In genomic region chr8:105270916-105271186, GRCm38 (mm10) we compare ENCODE assay signal across 11 mouse cellular contexts. TPM values are rescaled to one million over a fixed set of nuclear protein-coding genes. Genes with fewer than 3 reads are reported as not detected.
DNase-seq lines count a peak whose midpoint lies in the region; ATAC-seq and TF ChIP-seq lines count a peak whose summit lies in the region.
"Had no signal": no experiment of that assay in that cellular context is flagged by ENCODE, and none has a peak within 500 bp of the region (broad histone marks: within the 10 kb centered on the region; RNA-seq: fewer than 3 reads in every experiment).

No protein-coding gene starts in this region.

- H3K27me3 ChIP-seq in lung, postnatal 0 days (replicated peaks; ENCODE audit: insufficient read depth, low read length) = peaks cover 53% of the 10 kb centered on the region
- H3K27me3 ChIP-seq in hindbrain, embryonic 11.5 days (ENCODE audit: control insufficient read depth, insufficient read depth, low read length) = peaks cover 93% of the 10 kb centered on the region

- H3K9ac ChIP-seq in lung, postnatal 0 days (replicated peaks; ENCODE audit: low read depth) = no peak overlapping the region
- H3K9ac ChIP-seq in hindbrain, embryonic 11.5 days (ENCODE audit: low read depth, low read length) = no peak overlapping the region

- no peak for TF ChIP-seq EP300 in lung, postnatal 0 days (IDR thresholded peaks at IDR 0.05)

- WGBS in lung, postnatal 0 days = 20% methylated on average over 9 of the region's 11 CpGs
- WGBS in hindbrain, embryonic 11.5 days = 3% methylated on average over 11 of the region's 11 CpGs

- TF ChIP-seq CTCF in lung, postnatal 0 days (IDR thresholded peaks at IDR 0.05) = peak; percentile 11; the same call in 1 of the 2 replicates

- H3K4me2 ChIP-seq in lung, postnatal 0 days (replicated peaks; ENCODE audit: low read depth, low read length) = no peak overlapping the region
- no peak overlapping the region for H3K4me2 ChIP-seq in hindbrain, embryonic 11.5 days (replicated peaks; ENCODE audit: low read depth, low read length)

- H3K4me1 ChIP-seq in lung, postnatal 0 days (ENCODE audit: insufficient read depth, low read depth, low read length) = peaks cover 17% of the 10 kb centered on the region
- H3K4me1 ChIP-seq in hindbrain, embryonic 11.5 days (replicated peaks; ENCODE audit: control insufficient read depth, insufficient read depth, low read length) = peaks cover 14% of the 10 kb centered on the region

- DNase-seq in cerebellum, adult 8-10 months = peak; percentile 20
- DNase-seq in cerebellum, postnatal 10 days = no peak
- DNase-seq in lung, postnatal 0 days (ENCODE audit: low spot score) = no peak
- DNase-seq in lung, postnatal 25 days (ENCODE audit: low spot score) = no peak
- DNase-seq in hindbrain, embryonic 11.5 days (ENCODE audit: low spot score) = peak; percentile 36
- peak; percentile 42 for DNase-seq in naive thymus-derived CD4-positive, alpha-beta T cell, adult 2 months (ENCODE audit: low read depth)
- no peak for DNase-seq in embryo, embryonic 11 days
- DNase-seq in gastrocnemius, postnatal 10 days = no peak
- DNase-seq: cerebellum, adult 11 months; kidney, adult 2 months had no signal

- H3K36me3 ChIP-seq in lung, postnatal 0 days (ENCODE audit: insufficient read depth, low read length) = no peaks in the 10 kb centered on the region
- H3K36me3 ChIP-seq in hindbrain, embryonic 11.5 days (ENCODE audit: control insufficient read depth, insufficient read depth, low read length) = no peaks in the 10 kb centered on the region

- H3K9me3 ChIP-seq in lung, postnatal 0 days (ENCODE audit: low read length) = no peaks in the 10 kb centered on the region
- no peaks in the 10 kb centered on the region for H3K9me3 ChIP-seq in hindbrain, embryonic 11.5 days (ENCODE audit: control insufficient read depth, low read length)

- no peak for ATAC-seq in lung, postnatal 0 days
- ATAC-seq in hindbrain, embryonic 11.5 days (ENCODE audit: low FRiP score) = no peak

- no peak overlapping the region for H3K4me3 ChIP-seq in lung, postnatal 0 days (ENCODE audit: low read depth, low read length)
- H3K4me3 ChIP-seq in hindbrain, embryonic 11.5 days (ENCODE audit: low read depth, low read length) = no peak overlapping the region

- H3K27ac ChIP-seq in lung, postnatal 0 days (ENCODE audit: low read length) = no peak overlapping the region
- H3K27ac ChIP-seq in hindbrain, embryonic 11.5 days (ENCODE audit: low read depth, low read length) = no peak overlapping the region

RNA-seq across cellular contexts. Expression of gene Hsf4, which starts 1.2 kb away (rescaled TPM):
- polyA plus RNA-seq in lung, postnatal 0 days (2015; fragmentation: Nextera tagmentation; extraction: Ambion mirVana) = 1.7 and 2.0 TPM in 2 replicates
- polyA plus RNA-seq in hindbrain, embryonic 11.5 days (2014; fragmentation: Nextera tagmentation; extraction: Ambion mirVana) = 0.21 and 0.52 TPM in 2 replicates
- under 1 TPM; 0.42 to 0.70 TPM for total RNA-seq in gastrocnemius, postnatal 10 days (2021)
- total RNA-seq: monocyte, adult 5-6 weeks had no signal

RNA-seq across cellular contexts. Expression of gene Nol3, which starts 5.1 kb away (rescaled TPM):
- polyA plus RNA-seq in lung, postnatal 0 days (2015; fragmentation: Nextera tagmentation; extraction: Ambion mirVana) = 1.3 and 1.5 TPM in 2 replicates
- 2.7 and 3.1 TPM in 2 replicates for polyA plus RNA-seq in hindbrain, embryonic 11.5 days (2014; fragmentation: Nextera tagmentation; extraction: Ambion mirVana)
- 10 to 100 TPM; 22.3 to 22.8 TPM for total RNA-seq in gastrocnemius, postnatal 10 days (2021)
- total RNA-seq: monocyte, adult 5-6 weeks had no signal

RNA-seq across cellular contexts. Expression of gene Fbxl8, which starts 6.4 kb away (rescaled TPM):
- 6.0 and 6.6 TPM in 2 replicates for polyA plus RNA-seq in lung, postnatal 0 days (2015; fragmentation: Nextera tagmentation; extraction: Ambion mirVana)
- polyA plus RNA-seq in hindbrain, embryonic 11.5 days (2014; fragmentation: Nextera tagmentation; extraction: Ambion mirVana) = 0.78 and 1.4 TPM in 2 replicates
- total RNA-seq in gastrocnemius, postnatal 10 days (2021) = 1 to 10 TPM in 1 of 2 experiments, under 1 TPM in 1; 0.85 to 1.6 TPM
- total RNA-seq: monocyte, adult 5-6 weeks had no signal

RNA-seq across cellular contexts. Expression of gene Tradd, which starts 6.4 kb away (rescaled TPM):
- polyA plus RNA-seq in lung, postnatal 0 days (2015; fragmentation: Nextera tagmentation; extraction: Ambion mirVana) = 35.5 and 35.8 TPM in 2 replicates
- 13.5 and 14.3 TPM in 2 replicates for polyA plus RNA-seq in hindbrain, embryonic 11.5 days (2014; fragmentation: Nextera tagmentation; extraction: Ambion mirVana)
- total RNA-seq in gastrocnemius, postnatal 10 days (2021) = 1 to 10 TPM; 3.3 to 4.4 TPM

RNA-seq across cellular contexts. Expression of gene B3gnt9, which starts 15.9 kb away (rescaled TPM):
- polyA plus RNA-seq in lung, postnatal 0 days (2015; fragmentation: Nextera tagmentation; extraction: Ambion mirVana) = 24.6 and 24.8 TPM in 2 replicates
- polyA plus RNA-seq in hindbrain, embryonic 11.5 days (2014; fragmentation: Nextera tagmentation; extraction: Ambion mirVana) = 4.2 and 6.3 TPM in 2 replicates
- 1 to 10 TPM; 8.6 to 9.9 TPM for total RNA-seq in gastrocnemius, postnatal 10 days (2021)
- total RNA-seq: monocyte, adult 5-6 weeks had no signal

Comparison
In these comparisons a context has a peak if more than half of its experiments do, and no peak if none do; other contexts are left out.
1. DNase-seq: peak in cerebellum, adult 8-10 months (single experiment), hindbrain, embryonic 11.5 days (single experiment) and naive thymus-derived CD4-positive, alpha-beta T cell, adult 2 months (single experiment); none in cerebellum, postnatal 10 days (0 of 2), lung, postnatal 0 days (single experiment), lung, postnatal 25 days (single experiment), embryo, embryonic 11 days (single experiment) and gastrocnemius, postnatal 10 days (single experiment).